Mouse (Mus musculus): ENCODE measurements at regions not wholly inside any gene's neighbourhood (a gene's known extent, or its start where the extent isn't known, plus 50 kb on each side); places are given as distances from the start of the nearest gene placed in this dataset.

GRCm38 (mm10) chr8:89787050-89787905, 560.9 kb downstream of the Tox3 start:
- no peaks in the 10 kb centered on the region for H3K9me3 ChIP-seq
- no peaks in the 10 kb centered on the region for H3K36me3 ChIP-seq
- H3K4me2 ChIP-seq: no peak overlapping the region
- H3K27ac ChIP-seq: no peak overlapping the region
- H3K27me3 ChIP-seq (replicated peaks): 0 out of 2 replicates have a peak, but pooled peaks cover 4% of the 10 kb centered on the region
- no peak overlapping the region for H3K9ac ChIP-seq
- no peak overlapping the region for H3K4me3 ChIP-seq (replicated peaks)
- H3K4me1 ChIP-seq: no peaks in the 10 kb centered on the region
- no peak for ATAC-seq (ENCODE audit: insufficient read depth, low FRiP score, low read depth)
- WGBS: 64% methylated on average over 17 of the region's 17 CpGs

- no peak for ATAC-seq (ENCODE audit: insufficient read depth, low FRiP score, low read depth)
- no peaks in the 10 kb centered on the region for H3K4me1 ChIP-seq
- no peaks in the 10 kb centered on the region for H3K9me3 ChIP-seq
- H3K4me2 ChIP-seq: no peak overlapping the region
- no peak overlapping the region for H3K4me3 ChIP-seq (replicated peaks)
- H3K9ac ChIP-seq: no peak overlapping the region
- no peaks in the 10 kb centered on the region for H3K36me3 ChIP-seq
- H3K27me3 ChIP-seq (replicated peaks): 0 out of 2 replicates have a peak, but pooled peaks cover 4% of the 10 kb centered on the region
- 16% methylated on average over 7 of the region's 7 CpGs for WGBS
- no peak overlapping the region for H3K27ac ChIP-seq
Measured at GRCm38 (mm10) chr8:89785011-89785410, 563.1 kb downstream of the Tox3 start.

GRCm38 (mm10) chr8:89783311-89783710, 564.8 kb downstream of the Tox3 start:
- no peak for ATAC-seq (ENCODE audit: insufficient read depth, low FRiP score, low read depth)
- Histone ChIP-seq H3K9me3 (no peaks in the 10 kb centered on the region), H3K4me1 (no peaks in the 10 kb centered on the region), H3K4me3 (replicated peaks) (no peak overlapping the region), H3K27me3 (replicated peaks) (0 out of 2 replicates have a peak, but pooled peaks cover 4% of the 10 kb centered on the region), H3K36me3 (no peaks in the 10 kb centered on the region), H3K4me2 (no peak overlapping the region), H3K9ac (no peak overlapping the region), H3K27ac (no peak overlapping the region)
- WGBS: 82% methylated on average over 5 of the region's 5 CpGs

- H3K4me2 ChIP-seq: no peak overlapping the region
- H3K4me1 ChIP-seq: no peaks in the 10 kb centered on the region
- H3K27ac ChIP-seq: no peak overlapping the region
- H3K9ac ChIP-seq: no peak overlapping the region
- H3K36me3 ChIP-seq: no peaks in the 10 kb centered on the region
- no peak overlapping the region for H3K4me3 ChIP-seq (replicated peaks)
- H3K9me3 ChIP-seq: no peaks in the 10 kb centered on the region
- WGBS: 51% methylated on average over 4 of the region's 4 CpGs
- ATAC-seq (ENCODE audit: insufficient read depth, low FRiP score, low read depth): no peak
- no peaks in the 10 kb centered on the region for H3K27me3 ChIP-seq (replicated peaks)
Measured at GRCm38 (mm10) chr8:89766387-89766786, 581.8 kb downstream of the Tox3 start.

GRCm38 (mm10) chr8:89759531-89759930, 588.6 kb downstream of the Tox3 start:
- no peak for ATAC-seq (ENCODE audit: insufficient read depth, low FRiP score, low read depth)
- 87% methylated on average over 5 of the region's 5 CpGs for WGBS
- H3K9ac ChIP-seq: no peak overlapping the region
- H3K4me3 ChIP-seq (replicated peaks): no peak overlapping the region
- H3K4me2 ChIP-seq: no peak overlapping the region
- no peaks in the 10 kb centered on the region for H3K9me3 ChIP-seq
- H3K27ac ChIP-seq: no peak overlapping the region
- no peaks in the 10 kb centered on the region for H3K4me1 ChIP-seq
- no peaks in the 10 kb centered on the region for H3K36me3 ChIP-seq
- no peaks in the 10 kb centered on the region for H3K27me3 ChIP-seq (replicated peaks)

GRCm38 (mm10) chr8:89758695-89759094, 589.4 kb downstream of the Tox3 start:
- Histone ChIP-seq H3K4me1 (no peaks in the 10 kb centered on the region), H3K9ac (no peak overlapping the region), H3K27ac (no peak overlapping the region), H3K36me3 (no peaks in the 10 kb centered on the region), H3K4me3 (replicated peaks) (no peak overlapping the region), H3K9me3 (no peaks in the 10 kb centered on the region), H3K4me2 (no peak overlapping the region), H3K27me3 (replicated peaks) (no peaks in the 10 kb centered on the region)
- WGBS: 74% methylated on average over 10 of the region's 10 CpGs
- ATAC-seq (ENCODE audit: insufficient read depth, low FRiP score, low read depth): no peak

- H3K36me3 ChIP-seq: no peaks in the 10 kb centered on the region
- no peak for ATAC-seq (ENCODE audit: insufficient read depth, low FRiP score, low read depth)
- 44% methylated on average over 3 of the region's 3 CpGs for WGBS
Measured at GRCm38 (mm10) chr8:89755951-89756350, 592.2 kb downstream of the Tox3 start.

GRCm38 (mm10) chr8:89751201-89751600, 596.9 kb downstream of the Tox3 start:
- Histone ChIP-seq H3K9me3 (no peaks in the 10 kb centered on the region), H3K4me3 (replicated peaks) (no peak overlapping the region), H3K4me2 (no peak overlapping the region), H3K27me3 (replicated peaks) (no peaks in the 10 kb centered on the region), H3K36me3 (no peaks in the 10 kb centered on the region), H3K4me1 (no peaks in the 10 kb centered on the region), H3K9ac (no peak overlapping the region), H3K27ac (no peak overlapping the region)
- 64% methylated on average over 3 of the region's 3 CpGs for WGBS
- no peak for ATAC-seq (ENCODE audit: insufficient read depth, low FRiP score, low read depth)

More at GRCm38 (mm10) chr8:89755951-89756350, 592.2 kb downstream of the Tox3 start:
- Histone ChIP-seq H3K27me3 (replicated peaks) (no peaks in the 10 kb centered on the region), H3K4me1 (no peaks in the 10 kb centered on the region), H3K27ac (no peak overlapping the region), H3K4me2 (no peak overlapping the region), H3K9ac (no peak overlapping the region), H3K4me3 (replicated peaks) (no peak overlapping the region), H3K9me3 (no peaks in the 10 kb centered on the region)

GRCm38 (mm10) chr8:89747726-89748125, 600.4 kb downstream of the Tox3 start:
- 78% methylated on average over 4 of the region's 4 CpGs for WGBS
- Histone ChIP-seq H3K27ac (no peak overlapping the region), H3K9me3 (no peaks in the 10 kb centered on the region), H3K36me3 (no peaks in the 10 kb centered on the region), H3K9ac (no peak overlapping the region), H3K27me3 (replicated peaks) (no peaks in the 10 kb centered on the region), H3K4me2 (no peak overlapping the region), H3K4me1 (peaks cover 3% of the 10 kb centered on the region; the same call in 1 of the 2 replicates), H3K4me3 (replicated peaks) (no peak overlapping the region)
- ATAC-seq (ENCODE audit: insufficient read depth, low FRiP score, low read depth): no peak

- WGBS: 55% methylated on average over 11 of the region's 11 CpGs
Measured at GRCm38 (mm10) chr8:89744267-89745028, 603.7 kb downstream of the Tox3 start.

GRCm38 (mm10) chr8:89738657-89739056, 609.5 kb downstream of the Tox3 start:
- Histone ChIP-seq H3K4me2 (no peak overlapping the region), H3K27ac (no peak overlapping the region), H3K27me3 (replicated peaks) (no peaks in the 10 kb centered on the region), H3K9me3 (no peaks in the 10 kb centered on the region), H3K9ac (no peak overlapping the region), H3K4me1 (peaks cover 2% of the 10 kb centered on the region; the same call in 1 of the 2 replicates), H3K4me3 (replicated peaks) (no peak overlapping the region), H3K36me3 (no peaks in the 10 kb centered on the region)
- 82% methylated on average over 3 of the region's 3 CpGs for WGBS
- no peak for ATAC-seq (ENCODE audit: insufficient read depth, low FRiP score, low read depth)

More at GRCm38 (mm10) chr8:89744267-89745028, 603.7 kb downstream of the Tox3 start:
- Histone ChIP-seq H3K4me1 (peaks cover 3% of the 10 kb centered on the region; the same call in 1 of the 2 replicates), H3K4me3 (replicated peaks) (no peak overlapping the region), H3K9ac (no peak overlapping the region), H3K36me3 (no peaks in the 10 kb centered on the region), H3K9me3 (no peaks in the 10 kb centered on the region), H3K27ac (no peak overlapping the region), H3K4me2 (no peak overlapping the region), H3K27me3 (replicated peaks) (no peaks in the 10 kb centered on the region)
- no peak for ATAC-seq (ENCODE audit: insufficient read depth, low FRiP score, low read depth)

- Histone ChIP-seq H3K9ac (no peak overlapping the region), H3K9me3 (no peaks in the 10 kb centered on the region), H3K27ac (no peak overlapping the region), H3K36me3 (no peaks in the 10 kb centered on the region), H3K4me2 (no peak overlapping the region), H3K4me3 (replicated peaks) (no peak overlapping the region), H3K4me1 (no peaks in the 10 kb centered on the region), H3K27me3 (replicated peaks) (no peaks in the 10 kb centered on the region)
- 81% methylated on average over 1 of the region's 1 CpGs for WGBS
- no peak for ATAC-seq (ENCODE audit: insufficient read depth, low FRiP score, low read depth)
Measured at GRCm38 (mm10) chr8:89737636-89738035, 610.5 kb downstream of the Tox3 start.

All from stomach, embryonic 15.5 days (tissue).